Mouse (Mus musculus) testis, adult 2 months (tissue): ENCODE data around the gene Vcl.

Experiments
- CTCF ChIP-seq: fragments of 200-500 bp; IDR thresholded peaks from 2 replicates; pipeline ENCODE4 v1.5.1; 2012; ENCODE audit warnings: low read depth, mild to moderate bottlenecking, inconsistent platforms, low read length, moderate library complexity; ENCODE audit not compliant: control insufficient read depth, insufficient read depth, insufficient replicate concordance
- POLR2A ChIP-seq: fragments of 200-500 bp; IDR thresholded peaks from 2 replicates; pipeline ENCODE4 v1.6.1; 2012; ENCODE audit warnings: low read depth, mild to moderate bottlenecking, inconsistent platforms, low read length, moderate library complexity; ENCODE audit not compliant: control insufficient read depth

DNA sequence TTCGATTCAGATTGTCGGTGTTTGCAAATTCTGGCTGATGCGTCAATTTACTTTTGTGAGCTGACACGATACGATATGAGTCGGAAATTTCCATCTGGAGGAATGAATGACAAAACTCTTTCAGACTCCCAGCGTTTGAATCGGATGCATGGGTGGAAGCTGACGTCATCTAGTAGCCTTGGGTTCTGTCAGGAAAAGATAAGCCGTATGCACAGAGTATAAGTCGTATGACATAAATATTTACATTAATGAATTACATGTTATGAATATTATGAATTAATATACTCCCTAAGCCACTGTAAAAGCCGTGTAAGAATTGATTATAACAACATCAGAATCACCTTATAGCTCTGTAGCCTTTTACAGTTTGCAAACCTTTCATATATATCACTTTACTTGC lies 109.9 kb downstream of the Vcl start:
- no peak for TF ChIP-seq POLR2A
- no peak for TF ChIP-seq CTCF
